Mouse (Mus musculus): ENCODE measurements around the gene Sult4a1.

GRCm38 (mm10) chr15:84126447-84126846, 20.9 kb upstream of the Sult4a1 start:
- no peak for TF ChIP-seq EP300 (IDR thresholded peaks at IDR 0.05; ENCODE audit: low read depth)
- no peak for TF ChIP-seq CTCF (IDR thresholded peaks at IDR 0.05; ENCODE audit: low read depth)
